Mouse (Mus musculus) MEL (cell line): ENCODE measurements around the gene Plekha7. TPM values are rescaled to one million over a fixed set of nuclear protein-coding genes. Genes with fewer than 3 reads are reported as not detected.

Source experiments
- DNase-seq: peaks from one replicate; pipeline ENCODE4 v3.0.0; 2011; ENCODE audit warnings: low read depth, low spot score
- H3K27ac ChIP-seq: 2 replicates; pipeline ENCODE4 v1.5.1; 2012; ENCODE audit warnings: low read depth, mild to moderate bottlenecking, control low read depth, low read length, moderate library complexity; ENCODE audit not compliant: control insufficient read depth
- H3K27me3 ChIP-seq, 2 experiments: fragments of 150-350 bp in 1 of 2; sonication (generic) in 1 of 2; 2 replicates each; pipeline ENCODE4 v1.6.1; 2012; ENCODE audit warnings: low read length in 2 of 2, mild to moderate bottlenecking in 2 of 2, improper control_type of control experiment in 1 of 2, moderate library complexity in 1 of 2; ENCODE audit not compliant: insufficient read depth in 2 of 2, control insufficient read depth in 1 of 2
- H3K36me3 ChIP-seq, 2 experiments: 2 replicates each; pipeline ENCODE4 v1.6.1; 2012 to 2014; ENCODE audit warnings: low read length in 2 of 2, improper control_type of control experiment in 1 of 2, inconsistent platforms in 1 of 2, mild to moderate bottlenecking in 1 of 2; ENCODE audit not compliant: insufficient read depth in 2 of 2, control insufficient read depth in 1 of 2
- H3K4me1 ChIP-seq, 2 experiments: fragments of 150-350 bp in 1 of 2; sonication (generic) in 1 of 2; 2 replicates each; pipeline ENCODE4 v1.6.1; 2012; ENCODE audit warnings: low read length in 2 of 2, improper control_type of control experiment in 1 of 2, mild to moderate bottlenecking in 1 of 2; ENCODE audit not compliant: insufficient read depth in 2 of 2, control insufficient read depth in 1 of 2
- H3K4me3 ChIP-seq, 2 experiments: fragments of 150-350 bp in 1 of 2; sonication (generic) in 1 of 2; 2 replicates each; pipeline ENCODE4 v1.5.1; 2012; ENCODE audit warnings: low read depth in 2 of 2, low read length in 2 of 2, mild to moderate bottlenecking in 2 of 2, moderate library complexity in 2 of 2, control low read depth in 1 of 2, improper control_type of control experiment in 1 of 2; ENCODE audit not compliant: control insufficient read depth in 1 of 2, insufficient read depth in 1 of 2
- H3K79me2 ChIP-seq: 2 replicates; pipeline ENCODE4 v1.6.1; 2012; ENCODE audit warnings: mild to moderate bottlenecking, low read length, moderate library complexity; ENCODE audit not compliant: control insufficient read depth, poor library complexity, insufficient read depth
- H3K9ac ChIP-seq: 2 replicates; pipeline ENCODE4 v1.6.1; 2012; ENCODE audit warnings: low read depth, mild to moderate bottlenecking, control low read depth, low read length, moderate library complexity; ENCODE audit not compliant: control insufficient read depth, poor library complexity, severe bottlenecking
- H3K9me3 ChIP-seq: fragments of 150-350 bp; sonication (generic); replicated peaks from 2 replicates; pipeline ENCODE4 v1.6.1; 2012; ENCODE audit warnings: mild to moderate bottlenecking, low read length, improper control_type of control experiment, moderate library complexity; ENCODE audit not compliant: insufficient read depth
- BHLHE40 ChIP-seq: IDR thresholded peaks from 2 replicates; pipeline ENCODE4 v1.6.1; 2012; ENCODE audit warnings: low read depth, mild to moderate bottlenecking, inconsistent platforms, low read length, improper control_type of control experiment, borderline replicate concordance
- CTCF ChIP-seq, 3 experiments: IDR thresholded peaks in 2 of 3; conservative IDR thresholded peaks in 1 of 3; 2 replicates each; pipeline ENCODE4 v1.5.1; 2011 to 2012; ENCODE audit warnings: low read length in 3 of 3, low read depth in 2 of 3, mild to moderate bottlenecking in 2 of 3, improper control_type of control experiment in 1 of 3, inconsistent platforms in 1 of 3, mixed read lengths in 1 of 3, moderate library complexity in 1 of 3; ENCODE audit not compliant: control insufficient read depth in 1 of 3, insufficient read depth in 1 of 3, poor library complexity in 1 of 3, severe bottlenecking in 1 of 3
- ELF1 ChIP-seq: IDR thresholded peaks from 2 replicates; pipeline ENCODE4 v1.6.1; 2014; ENCODE audit warnings: low read depth, mild to moderate bottlenecking, inconsistent platforms, low read length, improper control_type of control experiment, moderate library complexity
- JUND ChIP-seq: IDR thresholded peaks from 2 replicates; pipeline ENCODE4 v1.6.1; 2011; ENCODE audit warnings: low read depth, mild to moderate bottlenecking, improper control_type of control experiment, low read length
- KAT2A ChIP-seq: conservative IDR thresholded peaks from 2 replicates; pipeline ENCODE4 v1.6.1; 2012; ENCODE audit warnings: low read depth, low read length, improper control_type of control experiment, inconsistent platforms
- MAZ ChIP-seq: IDR thresholded peaks from 2 replicates; pipeline ENCODE4 v1.6.1; 2012; ENCODE audit warnings: low read depth, mild to moderate bottlenecking, inconsistent platforms, low read length, improper control_type of control experiment
- MYB ChIP-seq: IDR thresholded peaks from 2 replicates; pipeline ENCODE4 v1.6.1; 2011; ENCODE audit warnings: mild to moderate bottlenecking, low read depth, low read length, improper control_type of control experiment
- NRF1 ChIP-seq: IDR thresholded peaks from 2 replicates; pipeline ENCODE4 v1.6.1; 2014; ENCODE audit warnings: low read depth, mild to moderate bottlenecking, inconsistent platforms, low read length, improper control_type of control experiment, moderate library complexity; ENCODE audit not compliant: poor library complexity, insufficient read depth, severe bottlenecking
- POLR2A ChIP-seq, 2 experiments: IDR thresholded peaks; 2 replicates each; pipeline ENCODE4 v1.6.1; 2011 to 2012; ENCODE audit warnings: low read length in 2 of 2, mild to moderate bottlenecking in 2 of 2, control low read depth in 1 of 2, improper control_type of control experiment in 1 of 2, low read depth in 1 of 2, moderate library complexity in 1 of 2; ENCODE audit not compliant: control insufficient read depth in 1 of 2, insufficient read depth in 1 of 2, poor library complexity in 1 of 2
- POLR2AphosphoS2 ChIP-seq: IDR thresholded peaks from 2 replicates; pipeline ENCODE4 v1.6.1; 2011; ENCODE audit warnings: low read length, improper control_type of control experiment
- POLR2AphosphoS5 ChIP-seq: IDR thresholded peaks from 2 replicates; pipeline ENCODE4 v1.6.1; 2012; ENCODE audit warnings: low read depth, borderline replicate concordance, mild to moderate bottlenecking, inconsistent platforms, low read length, moderate library complexity, mixed read lengths
- RAD21 ChIP-seq: IDR thresholded peaks from 2 replicates; pipeline ENCODE4 v1.6.1; 2011; ENCODE audit warnings: mild to moderate bottlenecking, low read depth, low read length, improper control_type of control experiment
- SMC3 ChIP-seq: IDR thresholded peaks from 2 replicates; pipeline ENCODE4 v1.6.1; 2011; ENCODE audit warnings: low read depth, low read length, improper control_type of control experiment
- TAL1 ChIP-seq: IDR thresholded peaks from 2 replicates; pipeline ENCODE4 v1.6.1; 2012; ENCODE audit warnings: mild to moderate bottlenecking, inconsistent platforms, low read length, moderate library complexity, mixed read lengths
- polyA plus RNA-seq, 2 experiments: library from polyadenylated mRNA; stranded (reverse) in 1 of 2; unstranded in 1 of 2; fragments of >175 nt in 1 of 2; fragments of >200 nt in 1 of 2; gene quantifications; 2 replicates each; pipeline versions ENCODE4 v1.2.1 to v1.2.4; 2012; ENCODE audit warnings: low replicate concordance in 2 of 2, low read depth in 1 of 2; ENCODE audit not compliant: insufficient read length in 2 of 2, insufficient read depth in 1 of 2, missing spikeins in 1 of 2
- total RNA-seq: library from RNA; depleted of rRNA; stranded (reverse); fragments of 300-350 nt; gene quantifications from 2 replicates; pipeline ENCODE4 v1.2.3, GENCODE M21; 2012

Gene Plekha7
- total and polyA plus RNA-seq, 3 experiments = 4.4 to 14.5 TPM; not detected in 1

- TF ChIP-seq POLR2AphosphoS5 = peak; percentile 90
- peak; percentile 96 for TF ChIP-seq POLR2AphosphoS2
- peak; percentile 53; the same call in 1 of the 2 replicates for TF ChIP-seq MAZ
- no peak; the same call in 1 of the 2 replicates for TF ChIP-seq KAT2A
- no peak for TF ChIP-seq CTCF (IDR thresholded peaks at IDR 0.05 in 2 of 3, conservative IDR thresholded peaks at IDR 0.05 in 1 of 3; ENCODE audit: control insufficient read depth in 1 of 3, insufficient read depth in 1 of 3, low read depth in 2 of 3, low read length in 3 of 3, poor library complexity in 1 of 3, severe bottlenecking in 1 of 3)
- TF ChIP-seq TAL1 = no peak
- no peak for TF ChIP-seq NRF1
- no peak for TF ChIP-seq JUND
- TF ChIP-seq SMC3 = no peak
- no peak for TF ChIP-seq BHLHE40
These were observed 25.8 kb upstream of the Plekha7 start, which contains the start of gene Rps13 (continued) for GRCm38 (mm10) chr7:116333713-116334668.

- H3K9me3 ChIP-seq = no peaks in the 10 kb centered on the region
- no peak overlapping the region for H3K4me3 ChIP-seq
- peak overlapping the region; percentile 4; the same call in 1 of the 2 replicates for H3K9ac ChIP-seq
- H3K27ac ChIP-seq = peak overlapping the region; percentile 8; the same call in 1 of the 2 replicates
- H3K36me3 ChIP-seq = peaks cover 13 to 20% of the 10 kb centered on the region in 2 experiments
- no peak for TF ChIP-seq JUND
- TF ChIP-seq ELF1 = no peak
- TF ChIP-seq RAD21 = no peak
- peaks cover 2 to 4% of the 10 kb centered on the region in 2 experiments; a peak in 2 of 4 replicates for H3K4me1 ChIP-seq
- DNase-seq = peak; percentile 23
- no peaks in the 10 kb centered on the region for H3K27me3 ChIP-seq
- H3K79me2 ChIP-seq = peaks cover 30% of the 10 kb centered on the region
These were observed 23.1 kb upstream of the Plekha7 start for GRCm38 (mm10) chr7:116331246-116331645.

- TF ChIP-seq RAD21 (no peak), MYB (no peak), POLR2A (IDR thresholded peaks at IDR 0.05; ENCODE audit: control insufficient read depth in 1 of 2, insufficient read depth in 1 of 2, low read depth in 1 of 2, low read length in 2 of 2, poor library complexity in 1 of 2) (peak in 1 of 2 experiments; percentile 51; a peak in 1 of 4 replicates), SMC3 (0 out of 2 replicates have a peak, but pooled peaks have one; percentile 9)
- peaks cover 13 to 17% of the 10 kb centered on the region in 2 experiments for H3K36me3 ChIP-seq
- no peaks in the 10 kb centered on the region for H3K9me3 ChIP-seq
- no peak overlapping the region for H3K9ac ChIP-seq
- H3K4me1 ChIP-seq = peaks cover 0 to 4% of the 10 kb centered on the region in 2 experiments; a peak in 2 of 4 replicates
- peaks cover 24% of the 10 kb centered on the region for H3K79me2 ChIP-seq
- H3K27ac ChIP-seq = no peak overlapping the region
- peak; percentile 40 for DNase-seq
- H3K27me3 ChIP-seq = no peaks in the 10 kb centered on the region
- no peak overlapping the region for H3K4me3 ChIP-seq
These were observed 21.7 kb upstream of the Plekha7 start for GRCm38 (mm10) chr7:116329858-116330257.
